Mouse (Mus musculus) urinary bladder, postnatal 14 days (tissue): ENCODE data around the gene E030018B13Rik.

Experiments
- DNase-seq: peaks from one replicate; pipeline ENCODE4 v3.0.0; 2021; ENCODE audit warnings: low spot score

The E030018B13Rik gene

GRCm38 (mm10) chr7:63938066-63938913 lies 21.6 kb downstream of the E030018B13Rik start:
- DNase-seq, result peak; percentile 68

DNA sequence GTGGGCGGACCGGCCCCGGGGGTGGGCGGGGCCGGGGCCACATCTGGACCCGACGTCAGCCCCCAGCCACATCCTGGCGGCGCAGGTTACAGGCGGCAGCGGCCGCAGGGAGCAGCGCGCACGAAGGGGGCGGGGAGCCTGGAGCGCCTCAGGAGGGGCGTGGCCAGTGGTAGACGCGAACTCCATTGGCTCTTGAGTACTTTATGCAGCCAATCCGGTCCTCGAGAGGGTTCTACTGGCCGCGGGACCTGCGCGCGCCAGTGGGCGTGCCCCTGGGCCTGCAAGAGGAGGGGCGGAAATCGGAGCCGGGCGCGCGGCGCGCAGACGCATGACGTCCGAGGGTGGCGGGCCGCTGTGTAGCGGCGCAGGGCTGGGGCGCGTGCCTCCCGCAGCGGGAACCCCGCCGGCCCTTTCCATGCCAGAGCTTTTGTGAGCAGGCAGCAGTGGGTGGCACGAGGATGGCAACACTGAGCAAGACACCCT lies 22.3 kb downstream of the E030018B13Rik start, which contains the start of gene Klf13:
Klf13 (minus strand) TSS at position 2 of the 483 bp plus-strand sequence.
- DNase-seq, result peak; percentile 97

DNA sequence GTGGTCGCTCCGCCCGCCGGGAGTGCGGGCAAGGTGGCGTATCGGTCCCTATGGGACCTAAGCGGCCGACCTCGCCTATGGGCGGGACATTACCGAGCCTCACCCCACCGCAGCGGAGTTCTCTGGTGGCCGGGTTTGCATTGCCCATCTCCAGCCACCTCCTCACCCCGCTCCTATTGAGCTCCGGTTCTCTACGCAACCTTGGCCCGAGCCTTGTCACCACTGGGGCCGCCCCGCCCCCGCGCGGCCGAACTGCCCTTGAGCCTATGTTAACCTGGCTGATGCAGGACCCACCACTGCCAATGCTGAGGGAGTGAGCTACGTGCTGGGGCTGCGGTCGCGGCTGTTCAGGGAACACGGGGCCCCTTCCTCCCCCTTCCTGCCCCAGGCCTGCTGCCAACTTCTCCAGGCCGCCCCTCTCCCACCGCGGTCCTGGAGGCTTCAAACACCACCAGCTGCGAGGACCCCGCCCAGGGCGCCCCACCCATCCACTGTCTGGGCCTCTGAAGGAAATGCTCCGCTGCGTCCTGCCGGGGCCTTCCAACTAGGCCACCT lies 22.8 kb downstream of the E030018B13Rik start:
- DNase-seq, result peak; percentile 69

DNA sequence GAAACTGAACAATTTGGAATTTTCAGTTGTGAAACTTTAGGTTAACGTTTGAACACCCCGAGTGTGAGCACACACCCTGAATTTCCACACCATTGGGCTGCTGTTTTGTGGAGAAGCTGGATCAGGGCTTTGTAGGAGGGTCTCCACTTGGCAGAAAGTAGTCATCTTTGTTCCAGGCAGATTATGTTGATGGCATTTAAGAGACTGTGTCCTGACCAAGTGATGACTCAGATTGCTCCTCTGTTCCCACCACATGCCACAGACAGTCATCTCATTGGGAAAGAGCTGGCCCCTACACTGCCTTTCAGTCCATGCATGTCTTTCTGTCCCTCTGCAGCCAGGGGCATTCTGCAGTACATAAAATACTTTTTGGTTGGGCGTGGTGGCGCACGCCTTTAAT lies 23.7 kb downstream of the E030018B13Rik start:
- no peak for DNase-seq

DNA sequence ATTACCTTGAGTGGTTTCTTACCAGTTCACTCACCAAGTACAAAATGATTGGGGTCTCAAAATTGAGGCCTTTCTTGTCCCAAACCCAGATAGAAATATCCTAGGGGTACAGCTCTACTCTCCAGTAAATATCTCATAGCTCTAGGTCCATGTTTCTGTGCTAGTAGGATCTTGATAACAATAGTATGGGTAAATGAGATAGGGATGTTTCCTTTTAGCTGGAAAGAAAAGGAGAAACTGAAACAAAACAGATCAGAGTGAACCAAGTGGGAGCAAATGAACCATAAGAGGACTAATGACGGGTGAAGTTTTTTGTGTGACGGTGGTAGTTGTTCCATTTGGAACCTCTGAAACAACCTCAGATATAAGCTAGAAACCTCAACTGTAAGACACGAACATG lies 24.4 kb downstream of the E030018B13Rik start:
- no peak for DNase-seq

- no peak for DNase-seq
These were observed 24.8 kb downstream of the E030018B13Rik start for GRCm38 (mm10) chr7:63941501-63941900.

- no peak for DNase-seq
These were observed 27.3 kb downstream of the E030018B13Rik start for GRCm38 (mm10) chr7:63943946-63944345.

DNA sequence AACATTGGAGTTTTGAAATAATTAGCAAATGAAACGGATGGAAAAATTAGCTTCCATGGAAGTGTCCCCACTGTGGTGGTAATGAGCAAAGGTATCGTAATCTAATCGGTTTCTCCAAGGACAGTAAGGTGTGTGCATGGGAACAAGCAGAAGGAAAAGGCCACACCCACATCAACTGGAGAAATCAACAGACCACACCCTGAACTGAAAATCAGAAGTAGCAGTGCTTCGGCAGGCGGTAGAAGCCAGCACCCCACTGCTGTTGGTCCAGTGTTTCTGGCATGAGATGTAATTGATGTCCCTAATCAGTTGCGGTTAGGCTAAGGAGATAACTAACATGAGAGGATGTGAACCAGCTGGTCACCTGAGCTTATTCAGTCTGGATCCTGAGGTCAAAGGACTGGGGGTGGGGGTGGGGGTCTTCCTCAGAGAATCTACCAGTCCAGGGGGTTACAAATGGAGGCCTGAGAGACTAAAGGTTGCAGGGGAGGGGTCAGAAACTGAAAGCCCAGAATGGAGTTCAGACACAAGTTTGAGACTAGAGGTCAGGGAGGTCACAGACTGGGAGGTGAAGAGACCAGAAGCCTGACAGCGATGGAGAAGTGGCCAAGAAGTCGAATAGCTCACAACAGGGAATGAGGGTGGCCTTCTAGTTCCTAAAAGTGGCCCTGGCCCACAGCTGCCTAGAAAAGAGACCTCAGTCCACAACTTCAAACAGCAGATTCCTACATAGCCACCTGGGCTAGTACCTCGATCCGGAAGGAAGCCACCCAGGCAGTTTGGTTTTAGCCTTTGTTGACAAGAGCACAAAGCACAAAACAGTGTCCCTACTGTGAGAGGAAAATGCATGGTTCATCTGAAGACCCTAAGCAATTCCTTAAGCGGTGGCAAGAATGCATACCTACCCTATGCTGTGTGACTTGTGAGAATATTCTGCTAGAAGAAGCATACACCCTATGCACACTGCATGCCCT lies 31.1 kb downstream of the E030018B13Rik start:
- DNase-seq, result no peak

DNA sequence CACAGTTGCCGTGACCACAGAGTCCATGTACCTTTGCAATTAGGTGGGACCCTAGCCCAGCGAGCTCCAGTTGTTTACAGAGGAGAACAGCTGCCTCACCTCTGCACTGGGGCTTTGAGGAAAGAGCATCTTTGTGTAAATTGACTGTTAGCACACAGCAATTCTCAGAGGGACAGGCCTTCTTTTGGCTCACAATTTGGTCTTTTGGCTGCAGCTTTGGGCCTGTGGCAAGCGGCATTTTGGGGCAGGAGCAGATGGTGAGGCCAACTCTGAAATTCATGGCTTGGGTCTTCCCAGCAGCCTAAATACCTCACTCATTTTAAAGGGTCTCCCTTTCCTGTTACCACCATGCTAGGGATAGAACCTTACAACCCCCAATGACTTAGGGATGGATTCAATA lies 32.5 kb downstream of the E030018B13Rik start:
- DNase-seq, result no peak

GRCm38 (mm10) chr7:63950931-63951607 lies 34.4 kb downstream of the E030018B13Rik start:
- no peak for DNase-seq

DNA sequence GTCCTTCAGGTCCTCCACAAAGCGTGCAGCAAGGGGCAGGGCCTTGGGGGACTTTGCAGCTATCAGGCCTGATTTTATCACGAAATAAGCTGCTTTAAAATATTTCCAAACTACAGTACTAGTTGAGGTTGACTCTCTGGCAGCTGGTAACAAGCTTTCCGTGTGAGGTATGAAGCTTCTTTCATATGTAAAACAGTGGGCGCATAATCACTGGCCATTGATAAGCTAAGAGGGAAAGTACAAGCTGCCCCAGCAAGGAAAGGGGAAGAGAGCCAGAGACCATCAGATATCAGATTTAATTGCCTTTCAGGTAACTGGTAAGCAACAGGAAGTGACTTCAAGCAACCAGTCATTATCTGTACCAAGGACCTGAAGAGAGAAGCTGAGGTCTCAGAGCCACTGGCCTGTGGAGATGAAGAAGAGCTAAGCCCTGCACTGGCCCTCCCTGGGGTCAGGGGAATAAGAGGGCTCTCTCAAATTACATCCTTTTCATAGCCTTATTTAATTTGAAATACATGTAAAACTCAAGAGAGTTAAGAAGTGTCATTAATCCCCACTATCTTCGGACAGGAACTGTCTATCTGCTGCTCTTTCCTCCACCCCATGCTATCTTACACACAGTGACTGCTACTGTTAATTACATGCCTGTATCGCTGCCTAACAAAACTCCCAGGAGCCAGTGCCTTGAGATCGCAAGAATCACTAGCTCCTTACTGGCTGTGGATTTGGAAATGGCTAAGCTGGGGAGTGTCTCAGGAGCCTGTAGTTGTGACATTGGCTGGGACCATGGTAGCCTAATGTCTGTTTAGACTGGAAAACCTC lies 35.6 kb downstream of the E030018B13Rik start:
- DNase-seq, result no peak

GRCm38 (mm10) chr7:63955440-63955839 lies 38.8 kb downstream of the E030018B13Rik start:
- no peak for DNase-seq

DNA sequence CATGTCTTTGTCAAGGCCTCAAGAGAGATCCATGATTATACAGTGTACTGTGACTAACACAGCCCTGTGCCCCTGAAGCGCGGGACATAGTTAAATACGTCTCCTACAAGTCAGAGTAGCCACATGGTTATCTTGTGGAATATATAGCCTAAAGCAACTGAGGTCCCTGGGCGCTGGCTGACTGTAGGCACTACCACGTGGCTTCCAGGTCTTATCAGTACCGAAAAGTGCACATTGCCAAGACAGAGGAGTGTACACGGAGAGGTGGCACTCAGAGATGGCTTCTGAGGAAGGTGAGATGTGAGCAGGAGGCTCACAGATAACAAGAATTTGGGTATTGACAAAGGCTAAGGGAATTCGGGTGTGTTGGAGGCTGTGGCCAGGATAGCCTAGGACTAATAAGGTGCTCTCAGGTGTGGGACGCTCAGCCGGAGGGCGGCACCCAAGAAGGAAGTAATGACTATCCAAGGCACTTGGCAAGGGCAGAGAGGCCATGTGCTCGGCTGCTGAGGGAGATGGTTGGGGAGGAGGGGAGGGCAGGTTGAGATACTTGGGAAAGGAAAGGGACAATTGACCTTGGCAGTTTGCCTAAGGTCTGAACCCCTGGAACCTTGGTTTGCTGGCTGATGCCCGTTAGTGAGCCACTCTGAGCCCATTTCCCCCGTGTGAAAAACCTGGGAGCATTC lies 39.6 kb downstream of the E030018B13Rik start:
- no peak for DNase-seq

DNA sequence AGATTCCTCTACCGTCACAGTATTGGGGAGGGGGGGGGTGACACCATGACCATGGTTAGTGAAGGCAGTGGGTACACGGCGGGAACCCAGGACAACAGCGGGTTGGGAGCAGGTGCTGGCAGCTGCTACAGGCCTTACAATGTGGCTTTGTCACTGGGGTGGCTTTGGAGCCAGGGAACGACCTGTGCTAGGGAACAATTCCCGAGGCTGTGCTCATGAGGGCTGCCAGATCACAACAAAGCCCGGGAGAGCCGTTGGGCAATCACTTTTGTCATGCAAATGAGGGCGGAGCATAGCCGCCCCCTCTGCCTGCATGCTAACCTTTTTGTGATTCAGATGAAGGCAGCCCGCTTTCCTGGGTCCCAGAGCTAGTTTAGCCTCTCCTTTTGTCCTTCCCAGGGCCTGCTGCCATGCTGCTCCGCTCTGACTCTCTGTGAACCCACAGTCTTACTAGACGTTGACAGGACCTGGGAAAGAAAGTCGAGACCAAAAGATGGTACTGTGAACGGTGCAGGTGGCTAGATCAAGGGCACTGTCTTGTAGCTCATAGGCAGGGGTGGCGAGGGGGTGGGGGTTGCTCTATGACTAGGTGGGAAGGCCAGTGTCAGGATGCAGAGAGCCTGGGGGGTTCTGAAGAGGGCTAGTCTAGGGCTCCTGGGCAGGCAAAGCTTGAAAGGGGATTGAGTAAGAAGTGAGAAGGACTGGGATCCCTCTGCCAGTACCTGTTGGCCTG lies 40.5 kb downstream of the E030018B13Rik start:
- no peak for DNase-seq

DNA sequence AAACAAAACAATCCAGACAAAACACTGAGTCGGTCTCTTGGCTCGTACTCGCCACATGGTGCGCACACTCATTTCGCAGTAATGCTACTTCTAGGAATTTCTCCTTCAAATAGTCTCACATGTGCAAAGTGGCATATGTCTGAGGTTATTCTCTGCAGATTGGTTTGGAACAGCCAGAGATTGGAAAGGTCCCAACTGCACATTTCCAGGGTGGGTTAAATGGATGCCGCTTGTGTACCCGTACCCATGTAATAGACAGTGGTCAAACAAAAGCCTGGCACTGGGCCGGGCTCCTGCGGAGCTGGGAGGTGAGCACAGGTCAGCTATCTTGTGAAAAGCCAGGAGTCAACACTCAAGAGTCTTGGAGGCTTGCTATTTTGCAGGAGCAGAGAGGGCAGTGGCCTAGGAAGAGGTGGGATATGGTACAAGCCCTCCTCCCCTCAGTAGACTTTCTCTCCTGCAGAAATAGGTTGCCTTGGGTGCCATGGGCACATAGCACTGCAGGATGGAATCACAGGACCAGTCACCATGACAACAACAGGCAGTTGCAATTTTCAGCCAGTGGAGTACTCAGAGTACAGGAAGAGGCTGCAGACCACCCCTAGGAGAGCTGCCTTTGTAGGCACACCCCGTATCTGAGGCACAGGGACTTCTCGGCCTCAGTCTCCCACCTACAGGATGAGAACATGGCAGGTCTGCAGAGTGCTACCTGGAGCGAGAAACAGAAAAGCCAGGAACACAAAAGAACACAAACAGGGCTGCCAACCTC lies 41.4 kb downstream of the E030018B13Rik start:
- no peak for DNase-seq

GRCm38 (mm10) chr7:63963632-63964031 lies 47.0 kb downstream of the E030018B13Rik start:
- no peak for DNase-seq

DNA sequence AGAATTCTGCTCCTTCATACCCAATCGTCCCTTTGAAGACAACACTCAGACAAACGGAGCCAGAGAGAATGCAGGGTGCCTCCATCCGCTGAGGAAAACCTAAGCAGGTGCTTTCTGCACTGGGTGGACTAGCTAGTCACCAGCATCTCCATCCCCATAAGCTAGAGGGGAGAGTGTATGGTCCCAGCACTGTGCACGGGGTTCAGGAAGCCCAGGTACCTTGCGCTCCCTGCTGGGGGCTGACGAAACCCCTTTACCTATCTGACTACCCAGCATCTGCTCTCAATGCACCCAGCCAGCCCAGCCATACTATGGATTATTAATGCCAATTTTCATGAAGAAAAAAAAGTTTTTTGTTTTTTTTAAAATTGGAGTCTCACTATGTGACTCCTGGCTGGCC lies 47.5 kb downstream of the E030018B13Rik start:
- DNase-seq, result no peak

- peak; percentile 19 for DNase-seq
These were observed 48.5 kb downstream of the E030018B13Rik start for GRCm38 (mm10) chr7:63965135-63965534.
